Mouse (Mus musculus): ENCODE measurements around the gene Rnf11.

DNA sequence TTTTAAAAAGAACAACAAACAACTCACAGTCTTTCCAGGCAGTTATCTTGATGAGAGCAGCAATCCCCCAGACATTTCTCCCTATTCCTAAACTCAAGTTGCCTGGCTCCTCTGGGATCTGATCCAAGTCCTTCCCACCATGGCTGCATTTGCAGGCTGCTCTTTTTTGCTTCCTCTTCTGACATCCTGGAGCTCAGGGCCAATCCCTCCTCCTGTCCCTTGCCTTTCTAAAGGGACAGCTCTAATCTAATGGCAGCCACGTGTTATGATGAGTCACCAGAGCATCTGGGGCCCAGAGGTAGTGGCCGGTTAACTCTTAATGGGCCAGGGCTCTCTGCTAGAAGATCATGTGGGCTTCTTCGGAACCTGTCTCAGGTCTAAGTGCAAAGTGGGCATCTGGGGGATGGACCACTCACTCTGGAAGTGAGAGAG is 78.5 kb downstream of the Rnf11 start:
- TF ChIP-seq ZC3H11A (IDR thresholded peaks at IDR 0.05; ENCODE audit: borderline replicate concordance, low read depth, low read length) (no peak), CHD2 (IDR thresholded peaks at IDR 0.05; ENCODE audit: low read depth, low read length) (no peak), HCFC1 (IDR thresholded peaks at IDR 0.05; ENCODE audit: borderline replicate concordance, insufficient read depth, low read length) (no peak)
